Mouse (Mus musculus) cerebellum, postnatal 36 days (tissue): ENCODE measurements at regions not wholly inside any gene's neighbourhood (a gene's known extent, or its start where the extent isn't known, plus 50 kb on each side); places are given as distances from the start of the nearest gene placed in this dataset.

Experiments used
- DNase-seq, 2 experiments: peaks; one replicate each; pipeline ENCODE4 v3.0.0; 2021 to 2022; ENCODE audit warnings: mixed read lengths in 2 of 2

DNA sequence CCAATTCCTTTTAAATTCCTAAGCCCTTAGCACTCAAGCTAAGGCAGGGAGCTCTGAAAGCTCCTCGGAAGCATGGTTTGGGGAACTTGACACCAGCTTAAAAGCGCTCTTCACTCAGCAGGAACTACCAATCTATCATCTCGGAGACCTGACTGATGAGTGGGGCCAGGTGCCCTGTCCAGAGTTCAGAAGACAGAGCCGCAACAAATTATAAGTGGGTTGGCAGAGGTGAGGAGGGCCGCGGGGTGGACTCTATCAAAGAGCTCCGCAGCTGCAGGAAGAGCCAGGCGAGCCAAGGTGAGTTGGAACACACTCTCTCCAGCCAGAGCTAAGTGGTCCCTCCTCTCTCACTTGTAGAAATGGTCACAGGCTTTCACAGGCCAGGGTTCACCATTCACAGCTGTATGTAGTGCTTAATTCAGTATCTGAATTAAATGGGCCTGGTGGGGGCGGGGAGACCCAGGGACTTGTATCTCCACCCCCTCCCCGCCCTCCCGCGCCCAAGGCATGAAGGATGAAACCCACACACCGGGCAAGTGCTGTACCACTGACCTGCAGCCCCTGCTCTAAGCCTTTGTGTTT lies 180.8 kb downstream of the Stim2 start:
- no peak for DNase-seq

DNA sequence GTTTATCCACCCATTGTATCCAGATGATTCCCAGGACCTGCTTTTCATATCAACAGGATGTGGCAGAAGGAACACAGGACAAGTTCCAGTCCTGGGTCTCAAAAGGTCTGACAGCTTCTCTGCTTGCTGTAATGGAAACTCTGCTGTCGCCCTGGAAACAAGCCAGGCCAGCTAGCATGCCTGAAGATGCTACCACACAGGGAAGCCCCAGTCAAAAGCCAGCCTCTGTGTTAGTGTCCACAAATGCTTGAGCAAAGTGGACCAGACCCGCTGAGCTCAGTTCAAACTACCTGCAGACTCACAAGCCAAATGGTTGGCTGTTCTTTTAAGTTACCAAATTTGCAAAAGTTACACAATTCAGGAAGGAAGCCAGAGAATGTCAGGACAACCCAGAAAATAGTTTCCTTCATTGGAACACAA lies 181.9 kb downstream of the Stim2 start:
- DNase-seq: peak in 1 of 2 experiments; percentile 9

DNA sequence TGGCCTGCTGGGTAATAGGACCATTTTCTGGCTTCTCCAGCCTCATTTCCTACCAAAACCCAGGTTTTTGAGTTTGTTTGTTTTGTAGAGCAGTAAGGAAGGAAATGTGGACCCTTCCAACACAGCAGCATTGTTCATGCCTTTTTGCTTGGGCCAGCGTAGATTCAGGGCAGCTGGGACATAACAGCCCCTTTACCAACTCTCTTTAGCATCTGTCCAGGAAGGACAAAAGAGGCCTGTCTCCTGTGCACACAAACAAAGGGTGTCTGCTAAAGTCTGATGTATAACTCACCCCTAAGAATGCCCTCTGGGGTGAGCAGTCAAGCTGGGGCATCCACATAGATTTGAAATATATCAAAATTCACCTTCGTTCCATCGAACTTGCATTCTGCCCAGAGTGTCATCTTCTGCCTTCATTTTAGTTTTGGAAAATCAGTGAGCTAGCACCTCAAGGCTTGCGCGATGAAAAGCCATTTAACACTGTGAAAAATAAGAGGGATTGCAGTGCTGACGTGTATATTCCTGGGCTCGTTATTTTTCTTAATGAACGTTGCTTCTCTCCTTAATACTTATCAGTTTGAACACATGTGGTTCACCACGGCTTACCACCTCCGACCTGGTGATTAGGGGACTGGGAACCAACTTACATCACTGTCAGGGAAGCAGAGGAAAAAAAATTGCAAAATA lies 182.5 kb downstream of the Stim2 start:
- DNase-seq: no peak

DNA sequence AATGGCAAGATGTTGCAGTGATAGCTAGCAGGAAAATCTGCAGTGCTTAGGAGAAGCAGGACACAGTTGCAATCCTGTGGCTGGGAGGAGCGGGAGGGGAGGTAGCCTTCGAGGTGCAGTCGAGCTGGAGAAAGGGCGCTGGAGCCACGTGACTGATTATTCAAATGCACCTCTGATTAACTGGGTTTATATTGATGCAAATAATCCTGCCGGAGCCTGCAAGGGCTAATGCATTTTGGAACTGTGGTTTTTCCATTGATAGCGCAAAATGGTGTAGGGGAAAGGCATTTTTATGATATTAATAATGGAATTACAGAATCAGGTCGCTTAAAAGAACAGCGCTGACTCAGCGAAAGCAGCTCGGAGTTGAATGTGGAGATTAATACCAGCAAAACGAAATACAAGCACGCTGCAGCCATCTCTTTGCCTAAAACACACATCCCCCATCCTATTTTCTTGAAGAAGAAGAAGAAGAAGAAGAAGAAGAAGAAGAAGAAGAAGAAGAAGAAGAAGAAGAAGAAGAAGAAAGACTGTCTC lies 183.1 kb downstream of the Stim2 start:
- DNase-seq: no peak

DNA sequence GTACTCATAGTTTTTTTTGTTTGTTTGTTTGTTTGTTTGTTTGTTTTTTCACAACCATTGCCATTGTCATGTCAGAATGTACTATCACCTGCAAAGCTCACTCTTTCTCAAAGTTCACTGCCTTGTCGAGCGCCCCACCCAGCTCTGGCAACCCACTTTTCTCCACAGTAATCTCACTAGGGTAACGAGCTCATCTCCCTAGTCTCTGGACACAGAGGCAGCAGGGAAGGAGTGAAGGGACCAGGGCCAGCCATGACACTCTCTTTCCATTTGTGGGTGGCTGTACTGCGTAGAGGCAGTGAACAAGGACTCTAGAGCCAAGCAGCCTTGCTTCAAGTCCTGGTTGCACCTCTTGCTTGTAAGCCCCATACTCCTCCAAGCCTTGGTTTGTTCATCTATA lies 184.5 kb downstream of the Stim2 start:
- no peak for DNase-seq

DNA sequence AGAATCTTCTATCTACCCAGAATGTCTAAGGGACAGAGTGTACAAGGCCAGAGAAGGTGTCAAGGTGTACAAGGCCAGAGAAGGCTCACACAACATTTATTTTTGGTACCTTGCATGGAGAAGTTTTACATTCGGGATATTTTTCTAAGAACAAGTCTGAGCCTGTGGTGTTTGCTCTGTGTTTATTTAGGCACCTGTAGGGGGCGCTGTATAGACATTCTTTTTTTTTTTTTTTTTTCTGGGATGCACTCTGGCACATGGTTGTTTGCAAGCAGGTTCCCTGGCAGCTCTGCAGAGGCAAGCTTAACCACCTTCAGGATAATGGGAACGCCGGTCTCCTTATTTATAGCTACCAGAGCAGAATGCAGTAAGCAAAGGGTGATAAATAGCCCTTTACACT lies 187.4 kb downstream of the Stim2 start:
- DNase-seq: no peak

DNA sequence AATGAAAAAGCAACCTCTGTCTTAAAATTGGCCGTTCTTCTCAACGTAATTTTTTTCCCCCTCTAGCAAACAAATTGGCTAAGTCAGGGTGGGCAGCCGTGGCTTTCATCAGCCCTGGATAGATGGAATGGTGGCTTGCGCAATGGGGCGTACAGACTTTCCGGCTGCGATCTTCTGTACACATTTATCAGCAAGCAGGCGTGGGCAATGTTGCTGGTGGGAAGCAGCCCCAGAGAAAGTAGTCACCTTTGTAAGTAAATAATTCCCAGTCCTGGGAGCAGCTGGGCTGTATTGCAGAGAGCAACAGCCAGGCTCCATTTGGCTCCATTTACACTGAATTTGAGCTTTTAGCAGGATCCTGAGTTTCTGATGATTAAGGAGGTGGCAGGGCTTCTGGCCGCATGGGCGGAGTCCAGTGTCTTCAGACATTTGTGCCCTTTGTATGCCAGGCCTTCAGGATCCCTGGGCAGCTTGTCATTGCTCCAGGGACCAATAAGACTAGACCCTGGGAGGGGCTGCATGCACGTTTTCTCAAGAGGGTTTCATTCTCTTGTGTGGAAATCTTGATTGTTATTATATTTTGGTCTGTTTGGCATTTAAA lies 187.9 kb downstream of the Stim2 start:
- no peak for DNase-seq

DNA sequence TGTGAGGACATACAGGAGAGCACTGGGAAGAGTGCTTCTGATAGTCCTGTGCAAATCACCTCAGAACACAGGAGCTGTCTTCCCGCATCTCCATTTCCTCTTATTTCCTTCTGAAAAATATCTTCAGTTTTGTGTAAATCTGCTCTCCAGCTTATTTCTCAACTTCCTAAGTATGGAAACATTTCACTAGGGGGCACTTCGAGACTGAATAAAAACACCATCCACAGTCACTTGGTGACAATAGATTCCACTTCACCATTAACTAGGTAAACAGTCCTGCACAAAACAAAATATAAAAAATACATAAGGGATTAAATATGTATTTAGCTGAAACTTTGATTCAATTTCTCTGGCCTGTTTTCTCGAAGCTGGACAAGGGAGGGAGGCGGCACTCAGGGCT lies 193.4 kb downstream of the Stim2 start:
- no peak for DNase-seq

DNA sequence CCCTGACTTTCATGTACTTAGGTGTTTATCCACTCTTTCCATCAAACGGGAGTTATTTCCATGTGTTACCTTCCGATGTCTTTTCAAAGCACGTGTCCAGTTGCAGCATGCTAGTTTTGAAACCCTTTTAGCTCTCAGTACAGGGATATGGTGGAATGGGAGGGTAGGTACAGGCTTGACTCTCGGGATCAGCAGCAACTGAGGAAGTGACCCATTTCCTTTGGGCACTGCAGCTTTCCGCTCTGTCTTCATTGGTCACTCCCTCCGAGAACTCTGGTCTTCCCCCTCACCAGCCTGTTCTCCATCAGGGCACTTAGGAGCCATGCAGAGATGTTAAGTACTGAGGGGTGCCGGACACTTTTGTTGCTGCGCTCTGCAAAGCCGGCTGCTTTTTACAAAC lies 196.5 kb downstream of the Stim2 start:
- DNase-seq: no peak

DNA sequence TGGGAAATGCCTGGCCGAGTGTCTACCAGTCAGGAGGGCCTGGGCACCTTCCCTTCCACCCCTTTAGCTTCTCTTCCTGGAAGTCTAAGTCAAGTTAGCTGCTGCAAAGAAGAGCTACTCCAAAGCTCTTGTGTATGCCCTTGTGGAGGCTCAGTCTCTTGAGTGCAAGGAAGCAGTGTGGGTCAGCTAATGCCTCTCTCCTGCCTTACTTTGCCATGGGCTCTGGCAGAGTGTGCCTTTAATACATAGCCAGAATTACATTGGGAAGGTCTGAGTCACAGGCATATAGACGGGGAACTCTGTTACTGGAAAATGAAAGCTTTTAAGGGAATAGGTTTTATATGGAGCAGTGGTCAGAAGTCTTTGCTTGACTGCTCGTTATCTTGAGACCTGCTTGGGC lies 201.7 kb downstream of the Stim2 start:
- no peak for DNase-seq

DNA sequence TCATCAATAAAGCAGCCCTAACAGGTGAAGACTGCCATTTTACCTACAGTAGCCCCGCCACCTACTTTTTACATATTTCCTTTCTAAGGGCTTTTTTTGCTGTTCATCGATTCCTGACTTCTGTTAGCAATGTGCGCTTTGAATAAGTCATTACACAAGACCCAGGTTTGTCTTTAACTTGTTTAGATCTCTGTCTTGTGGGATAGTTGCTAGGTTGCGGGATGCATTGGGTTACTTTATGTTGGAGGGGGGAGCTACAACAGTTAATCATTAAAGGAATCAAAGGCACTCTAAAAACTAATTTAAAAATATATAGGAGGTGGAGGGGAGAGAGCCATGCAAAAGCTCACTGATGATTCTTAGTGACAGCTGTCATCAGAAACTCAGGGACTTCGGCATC lies 202.3 kb downstream of the Stim2 start:
- no peak for DNase-seq

DNA sequence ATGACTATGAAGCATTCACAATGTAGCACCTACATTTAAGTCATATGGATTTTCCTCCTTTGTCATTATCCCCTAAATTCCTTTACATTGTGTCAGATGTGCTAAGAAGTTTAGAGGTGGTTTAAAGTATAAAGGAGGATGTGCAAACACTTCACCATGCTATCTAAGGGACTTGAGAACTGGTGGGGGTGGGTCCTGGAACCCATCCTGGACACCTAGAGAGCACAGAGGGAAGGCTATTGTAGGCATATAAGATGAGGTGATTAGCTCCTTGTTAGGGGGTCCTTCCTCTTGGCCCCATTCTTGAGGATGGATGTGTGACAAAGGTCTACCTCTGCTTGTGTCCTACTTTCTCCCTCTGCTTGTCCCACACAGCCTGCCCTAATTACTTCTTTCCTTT lies 213.2 kb downstream of the Stim2 start:
- no peak for DNase-seq

DNA sequence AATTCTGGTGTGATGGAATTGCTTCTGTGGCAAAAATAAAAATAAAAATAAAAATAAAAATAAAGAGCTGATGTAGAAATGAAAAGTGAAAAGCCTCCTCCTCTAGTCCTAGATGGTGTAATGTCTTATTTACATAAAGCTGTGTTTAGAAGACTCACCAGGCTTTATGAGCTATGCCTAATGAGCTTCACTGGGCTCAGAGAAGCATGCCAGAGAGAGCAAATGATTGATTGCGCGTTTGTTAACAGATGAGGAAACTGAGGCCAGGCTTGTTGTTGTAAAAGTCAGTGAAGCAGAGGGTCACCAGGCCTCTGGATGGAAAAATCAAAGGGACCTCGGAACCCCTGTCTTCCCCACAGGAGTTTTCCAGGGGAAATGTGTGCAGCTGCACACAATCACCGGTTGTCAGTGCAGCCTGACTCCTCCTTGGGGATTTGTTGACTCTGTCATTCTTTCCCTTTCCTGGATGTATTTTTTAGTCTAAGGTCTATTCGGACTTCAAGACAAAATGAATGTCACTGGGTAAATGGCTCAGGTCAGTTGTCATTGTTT lies 213.8 kb downstream of the Stim2 start:
- DNase-seq: no peak

DNA sequence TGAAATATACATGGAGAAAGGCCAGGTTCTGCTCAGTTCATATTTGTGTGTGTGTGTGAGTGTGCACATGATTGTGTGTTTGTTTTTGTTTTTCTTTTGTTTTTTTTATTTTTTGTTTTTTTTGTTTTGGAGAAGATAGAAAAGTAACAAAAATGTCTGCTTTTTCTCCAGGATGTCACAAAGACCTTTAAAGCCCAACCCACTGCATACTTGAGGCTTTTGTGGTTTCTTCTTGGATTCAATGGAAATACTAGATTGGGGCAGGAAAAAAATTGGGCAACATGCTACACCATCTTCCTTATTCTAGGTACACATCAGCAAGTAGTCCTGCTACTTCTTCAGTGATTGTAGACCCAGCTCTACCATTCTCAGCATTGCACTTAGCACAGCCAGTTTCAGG lies 226.7 kb downstream of the Stim2 start:
- no peak for DNase-seq

DNA sequence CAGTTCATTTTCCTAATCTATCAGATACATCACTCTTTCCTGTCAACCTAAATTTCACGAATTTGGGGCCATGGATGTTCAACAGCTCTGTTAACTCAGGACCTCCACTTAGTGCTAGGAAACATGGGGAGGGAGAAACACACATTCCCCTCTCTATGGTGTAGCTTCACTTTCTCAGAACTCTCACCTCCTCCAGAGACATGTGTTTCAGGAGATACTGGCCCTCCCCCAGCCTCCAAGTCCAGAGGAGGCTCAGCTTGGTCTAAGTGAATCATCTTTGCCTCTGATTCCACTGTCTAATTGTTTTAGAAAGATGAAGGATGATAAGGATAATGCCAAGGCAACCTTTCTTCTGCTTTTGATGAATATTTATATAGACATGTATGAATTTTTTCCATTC lies 236.3 kb downstream of the Stim2 start:
- DNase-seq: no peak

DNA sequence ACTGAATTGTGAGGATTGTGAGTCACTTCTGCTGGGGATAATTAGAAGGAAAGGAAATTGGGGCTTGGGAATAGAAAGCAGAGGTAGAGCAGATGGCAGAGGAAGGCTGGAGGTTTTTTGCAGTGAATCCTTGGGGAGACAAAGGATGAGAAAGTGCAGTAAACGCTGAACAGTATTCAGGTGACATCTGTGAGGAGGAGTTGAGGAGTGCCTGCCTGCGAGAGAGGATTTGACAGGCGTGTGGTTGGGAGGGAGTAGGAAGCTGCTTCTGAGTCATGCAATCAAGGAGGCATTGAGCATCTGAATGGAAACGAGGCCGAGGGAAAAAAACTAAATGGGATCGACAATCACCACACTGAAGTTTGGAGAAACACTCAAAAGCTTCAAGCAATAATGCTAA lies 236.9 kb downstream of the Stim2 start:
- DNase-seq: no peak

DNA sequence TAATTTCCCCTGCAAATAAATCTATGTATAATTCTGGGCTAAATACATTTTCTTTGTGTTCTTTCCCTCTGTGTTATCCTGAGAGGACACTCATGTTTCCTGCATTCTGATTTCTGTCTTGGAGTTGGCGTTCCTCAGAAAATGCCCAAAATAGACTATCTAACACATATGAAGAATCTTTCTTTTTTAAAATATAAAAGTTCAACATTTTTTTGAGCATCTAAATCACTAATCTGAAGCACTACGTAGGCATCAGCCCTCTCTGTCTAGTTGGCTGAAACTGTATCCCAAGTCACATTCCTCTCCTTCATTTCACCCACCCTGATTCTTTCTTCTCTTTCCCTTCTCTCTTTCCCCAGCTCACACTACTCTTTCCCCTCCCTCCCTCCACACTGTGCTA lies 238.9 kb downstream of the Stim2 start:
- no peak for DNase-seq

DNA sequence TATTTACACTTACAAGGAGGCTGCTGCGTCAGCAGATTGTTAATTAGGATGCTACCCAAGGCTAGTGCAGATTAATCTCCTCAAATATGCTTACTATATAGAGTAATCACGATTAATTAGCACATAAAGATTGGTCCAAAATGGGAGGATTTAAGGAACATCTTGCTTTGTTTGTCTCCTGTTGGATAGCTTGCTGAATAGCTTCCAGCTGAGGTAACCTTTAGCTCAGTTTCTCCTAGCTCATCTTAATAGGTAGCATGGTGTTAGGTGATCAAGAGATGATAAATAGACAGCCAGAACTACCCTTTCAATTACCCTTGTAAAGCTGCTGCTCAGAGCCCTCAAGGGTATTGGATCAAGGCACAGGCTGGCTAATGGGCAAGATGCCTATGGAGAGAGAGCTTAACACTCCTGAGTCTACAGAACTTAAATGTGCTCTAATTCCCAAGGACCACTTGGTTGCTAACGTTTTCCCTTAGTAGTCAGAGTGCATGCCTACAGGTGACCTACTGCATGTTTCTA lies 240.4 kb downstream of the Stim2 start:
- no peak for DNase-seq

DNA sequence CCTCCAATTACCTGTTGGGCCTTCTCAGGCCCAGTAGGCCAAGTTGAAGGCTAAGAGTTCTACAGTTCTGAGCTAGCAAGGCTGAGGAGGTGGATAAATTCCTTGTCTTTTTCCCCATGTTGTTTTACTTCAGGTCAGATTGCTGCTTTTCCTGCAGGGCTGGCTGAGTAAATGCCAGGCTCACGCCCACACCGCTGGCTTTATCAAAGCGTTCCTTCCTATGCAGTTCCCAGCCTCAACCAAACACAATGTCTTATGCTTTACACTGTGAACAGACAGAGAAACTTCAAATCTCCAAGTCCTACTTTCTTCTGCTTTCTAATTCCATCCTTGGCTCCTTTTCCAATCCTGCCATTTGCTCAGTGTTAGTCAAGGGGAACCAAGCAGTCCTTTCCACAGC lies 241.3 kb downstream of the Stim2 start:
- no peak for DNase-seq

DNA sequence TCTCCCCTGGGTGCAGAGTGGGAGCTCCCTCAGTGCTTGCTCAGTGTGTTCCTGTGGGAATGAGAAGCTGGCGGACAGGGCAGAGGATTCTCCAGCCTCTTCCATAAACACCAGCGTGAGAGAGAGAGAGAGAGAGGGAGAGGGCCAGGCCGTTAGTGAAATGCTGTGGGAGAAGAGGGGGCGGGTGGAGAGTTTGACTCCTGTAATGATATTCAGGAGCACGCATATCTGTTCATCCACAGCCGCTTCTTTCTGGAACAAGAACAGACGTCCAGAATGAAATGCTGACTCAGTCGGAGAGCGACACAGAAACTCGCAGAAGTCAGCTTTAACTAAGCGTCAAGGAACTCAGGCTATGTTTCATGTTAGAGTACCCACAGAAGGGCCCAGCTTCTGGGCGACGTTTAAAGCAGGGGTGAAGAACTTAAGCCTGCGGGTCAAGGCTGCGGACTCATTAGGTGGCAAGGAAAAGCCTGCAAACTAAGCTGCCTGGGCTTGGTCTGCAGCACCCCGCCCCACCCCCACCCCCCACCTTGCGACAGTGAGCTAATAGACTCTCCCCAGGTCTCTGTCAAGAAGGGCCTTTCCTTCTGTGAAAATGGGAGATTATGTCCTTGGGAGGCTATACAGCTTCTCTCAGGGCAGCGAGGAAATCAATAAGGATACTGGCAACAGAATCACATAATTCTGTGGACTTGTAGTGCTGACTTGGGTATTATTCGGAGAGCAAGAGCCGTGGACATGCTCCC lies 243.0 kb downstream of the Stim2 start:
- no peak for DNase-seq

DNA sequence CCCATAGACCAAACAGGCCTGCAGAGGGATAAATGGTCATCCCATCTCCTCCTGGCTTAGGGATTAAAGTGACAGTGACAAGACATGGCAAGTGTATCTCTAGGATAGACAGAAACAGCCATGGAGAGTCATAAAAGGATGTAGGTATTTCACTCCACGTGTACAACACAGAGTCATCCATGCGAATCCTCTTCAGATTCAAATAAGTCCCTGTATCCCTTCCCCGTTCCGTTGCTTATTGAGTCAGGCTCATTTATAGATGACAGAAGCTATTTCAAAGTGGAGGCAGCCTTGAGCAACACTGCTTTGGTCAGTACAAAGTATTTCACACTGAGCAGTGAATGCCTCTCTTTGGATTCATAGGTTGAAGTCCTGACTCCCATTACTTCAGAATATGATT lies 243.8 kb downstream of the Stim2 start:
- DNase-seq: no peak

DNA sequence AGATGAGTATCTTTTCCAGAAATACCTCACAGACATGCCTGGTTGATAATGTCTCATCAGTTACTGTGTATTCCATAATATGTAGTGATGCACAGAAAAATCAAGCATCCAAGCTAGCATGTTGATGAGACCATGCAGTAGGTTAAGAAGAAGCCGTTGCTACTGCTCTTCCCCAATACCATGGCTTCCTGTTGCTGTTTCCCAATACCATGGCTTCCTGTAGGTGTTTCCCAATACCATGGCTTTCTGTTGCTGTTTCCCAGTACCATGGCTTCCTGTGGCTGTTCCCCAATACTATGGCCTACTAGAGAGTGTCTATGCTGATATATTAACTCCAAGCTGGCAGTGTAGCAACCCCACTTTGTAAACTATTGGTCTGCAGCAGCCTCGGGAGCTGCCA lies 253.7 kb downstream of the Stim2 start:
- no peak for DNase-seq

DNA sequence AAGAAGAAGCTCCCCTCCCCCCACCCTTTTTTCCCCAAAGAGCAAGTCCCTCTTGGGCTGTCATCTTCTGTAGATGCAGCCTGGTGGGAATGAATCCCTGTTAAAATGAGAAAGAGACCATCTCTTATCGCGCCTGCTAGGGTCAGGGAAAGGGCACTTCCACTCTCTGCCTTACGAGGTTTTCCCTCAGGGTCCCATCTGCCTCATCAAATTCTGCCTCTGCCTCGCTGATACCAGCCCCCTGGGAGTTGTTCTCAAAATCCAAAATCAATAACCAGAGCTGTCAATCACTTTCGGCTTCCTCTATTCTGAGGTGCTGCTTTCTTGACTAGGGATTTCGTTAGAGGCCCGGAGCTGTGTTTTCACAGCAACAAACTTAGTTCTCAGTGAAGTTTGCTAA lies 255.7 kb downstream of the Stim2 start:
- no peak for DNase-seq
